Comparison of ENCODE assay signal across 8 mouse cellular contexts in genomic region chrX:20617903-20618399, GRCm38 (mm10). TPM values are rescaled to one million over a fixed set of nuclear protein-coding genes. Genes with fewer than 3 reads are reported as not detected.
DNase-seq lines count a peak whose midpoint lies in the region; ATAC-seq lines count a peak whose summit lies in the region.

No protein-coding gene starts in this region.

- 23% methylated on average over 31 of the region's 31 CpGs for WGBS in stomach, embryonic 15.5 days

- H3K9ac ChIP-seq in stomach, embryonic 15.5 days = peak overlapping the region; percentile 46

- H3K4me3 ChIP-seq in brown adipose tissue, adult 24 weeks (ENCODE audit: insufficient read depth, low read depth, low read length) = peak overlapping the region; percentile 92
- peak overlapping the region; percentile 61 for H3K4me3 ChIP-seq in stomach, embryonic 15.5 days (replicated peaks)

- peak; percentile 19 to 23 for DNase-seq in left cerebral cortex, adult 18-20 months (ENCODE audit: low spot score in 2 of 2)
- no peak for DNase-seq in left cerebral cortex, postnatal 25 days (ENCODE audit: low spot score in 2 of 2)
- peak; percentile 9 for DNase-seq in forelimb bud, embryonic 11.5 days (ENCODE audit: low read depth, low spot score)
- DNase-seq in layer of hippocampus, postnatal 25 days (ENCODE audit: extremely low spot score in 1 of 2, low spot score in 1 of 2) = peak; percentile 16 to 59
- DNase-seq in urinary bladder, postnatal 4 days (ENCODE audit: low spot score in 2 of 2) = no peak

- H3K4me2 ChIP-seq in stomach, embryonic 15.5 days = peak overlapping the region; percentile 48

- peaks cover 2% of the 10 kb centered on the region; the same call in 1 of the 2 replicates for H3K4me1 ChIP-seq in brown adipose tissue, adult 24 weeks (ENCODE audit: control insufficient read depth, insufficient read depth, insufficient read length, low read length)
- peaks cover 2% of the 10 kb centered on the region; the same call in 1 of the 2 replicates for H3K4me1 ChIP-seq in stomach, embryonic 15.5 days

- no peaks in the 10 kb centered on the region for H3K27me3 ChIP-seq in stomach, embryonic 15.5 days (replicated peaks)

- no peaks in the 10 kb centered on the region for H3K36me3 ChIP-seq in stomach, embryonic 15.5 days

- no peaks in the 10 kb centered on the region for H3K9me3 ChIP-seq in stomach, embryonic 15.5 days

- H3K27ac ChIP-seq in brown adipose tissue, adult 24 weeks (replicated peaks; ENCODE audit: low read depth, low read length) = peak overlapping the region; percentile 90
- peak overlapping the region; percentile 78 for H3K27ac ChIP-seq in stomach, embryonic 15.5 days

- intact Hi-C loops in left cerebral cortex, postnatal 25 days (cut with DNase I) = no loop called here

- ATAC-seq in megakaryocyte, adult 5-6 weeks (ENCODE audit: poor library complexity, severe bottlenecking) = peak; percentile 19
- ATAC-seq in stomach, embryonic 15.5 days (ENCODE audit: insufficient read depth, low FRiP score, low read depth) = peak; percentile 19

RNA-seq across cellular contexts. Expression of gene Ndufb11, which starts 0.5 kb away (rescaled TPM):
- 100 to 1,000 TPM; 146 to 150 TPM for total RNA-seq in left cerebral cortex, adult 18-20 months (2021)
- 100 to 1,000 TPM; 148 to 158 TPM for total RNA-seq in left cerebral cortex, postnatal 25 days (2021)
- 1,190 and 1,234 TPM in 2 replicates for polyA plus RNA-seq in brown adipose tissue, adult 24 weeks (2012; ENCODE audit: insufficient read depth, insufficient read length, missing spikeins)
- 100 to 1,000 TPM; 152 to 186 TPM for total RNA-seq in layer of hippocampus, postnatal 25 days (2021)
- 169 and 180 TPM in 2 replicates for total RNA-seq in megakaryocyte, adult 5-6 weeks (2015)
- 84.7 and 91.6 TPM in 2 replicates for total RNA-seq in megakaryocyte, adult 5-6 weeks (2017)
- polyA plus RNA-seq in stomach, embryonic 15.5 days (2015; fragmentation: Nextera tagmentation; extraction: Ambion mirVana) = 250 and 251 TPM in 2 replicates

RNA-seq across cellular contexts. Expression of gene Rbm10, which starts 0.6 kb away (rescaled TPM):
- 10 to 100 TPM; 45.0 to 45.1 TPM for total RNA-seq in left cerebral cortex, adult 18-20 months (2021)
- 10 to 100 TPM; 45.5 to 48.6 TPM for total RNA-seq in left cerebral cortex, postnatal 25 days (2021)
- polyA plus RNA-seq in brown adipose tissue, adult 24 weeks (2012; ENCODE audit: insufficient read depth, insufficient read length, missing spikeins) = 9.5 and 11.8 TPM in 2 replicates
- total RNA-seq in layer of hippocampus, postnatal 25 days (2021) = 10 to 100 TPM; 46.7 to 48.1 TPM
- total RNA-seq in megakaryocyte, adult 5-6 weeks (2015) = 17.3 and 19.2 TPM in 2 replicates
- total RNA-seq in megakaryocyte, adult 5-6 weeks (2017) = 44.0 and 47.9 TPM in 2 replicates
- polyA plus RNA-seq in stomach, embryonic 15.5 days (2015; fragmentation: Nextera tagmentation; extraction: Ambion mirVana) = 56.3 and 57.8 TPM in 2 replicates

RNA-seq across cellular contexts. Expression of gene Uba1, which starts 40.2 kb away (rescaled TPM):
- 100 to 1,000 TPM; 348 to 355 TPM for total RNA-seq in left cerebral cortex, adult 18-20 months (2021)
- 100 to 1,000 TPM; 338 to 343 TPM for total RNA-seq in left cerebral cortex, postnatal 25 days (2021)
- 125 and 140 TPM in 2 replicates for polyA plus RNA-seq in brown adipose tissue, adult 24 weeks (2012; ENCODE audit: insufficient read depth, insufficient read length, missing spikeins)
- total RNA-seq in layer of hippocampus, postnatal 25 days (2021) = 100 to 1,000 TPM; 365 to 398 TPM
- total RNA-seq in megakaryocyte, adult 5-6 weeks (2015) = 116 and 133 TPM in 2 replicates
- 142 and 148 TPM in 2 replicates for total RNA-seq in megakaryocyte, adult 5-6 weeks (2017)
- polyA plus RNA-seq in stomach, embryonic 15.5 days (2015; fragmentation: Nextera tagmentation; extraction: Ambion mirVana) = 169 and 189 TPM in 2 replicates

Comparison
In these comparisons a context has a peak if more than half of its experiments do, and no peak if none do; other contexts are left out.
1. DNase-seq: peak in left cerebral cortex, adult 18-20 months (2 of 2), forelimb bud, embryonic 11.5 days (single experiment) and layer of hippocampus, postnatal 25 days (2 of 2); none in left cerebral cortex, postnatal 25 days (0 of 2) and urinary bladder, postnatal 4 days (0 of 2).